Mouse (Mus musculus): ENCODE data around the gene Rnf168. TPM values are rescaled to one million over a fixed set of nuclear protein-coding genes. Genes with fewer than 3 reads are reported as not detected.

Rnf168 gene
- polyA plus RNA-seq, 1 experiment, result not detected

- H3K4me3 ChIP-seq (ENCODE audit: insufficient read depth, low read depth, low read length), result peak overlapping the region; percentile 72
- H3K27ac ChIP-seq (ENCODE audit: insufficient read depth, low read depth, low read length), result peak overlapping the region; percentile 33; the same call in 1 of the 2 replicates
- 1% methylated on average over 54 of the region's 54 CpGs for whole genome bisulfite sequencing
- no peak for TF ChIP-seq CTCF (IDR thresholded peaks at IDR 0.05; ENCODE audit: insufficient read depth, low read depth, low read length)
- TF ChIP-seq POLR2A (IDR thresholded peaks at IDR 0.05; ENCODE audit: insufficient read depth, low read depth, low read length), result no peak
- H3K4me1 ChIP-seq (ENCODE audit: control insufficient read depth, insufficient read depth, low read length), result peaks cover 7% of the 10 kb centered on the region; the same call in 1 of the 2 replicates
Observed at GRCm38 (mm10) chr16:32332556-32333511, 55.6 kb downstream of the Rnf168 start.

DNA sequence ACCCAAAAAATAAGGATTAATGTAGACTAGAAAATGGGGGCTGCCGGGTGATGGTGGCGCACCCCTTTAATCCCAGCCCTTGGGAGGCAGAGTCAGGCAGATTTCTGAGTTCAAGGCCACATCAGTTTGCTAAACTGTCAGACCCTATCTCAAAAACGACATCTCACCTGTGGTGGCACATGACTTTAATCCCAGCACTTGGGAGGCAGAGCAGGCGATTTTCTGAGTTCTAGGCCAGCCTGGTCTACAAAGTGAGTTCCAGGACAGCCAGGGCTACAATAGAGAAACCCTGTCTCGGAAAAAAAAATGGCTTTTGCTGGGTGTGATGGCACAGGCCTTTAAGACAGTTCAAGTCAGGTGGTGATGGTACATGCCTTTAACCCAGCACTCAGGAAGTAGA lies 57.9 kb downstream of the Rnf168 start:
- WGBS, result 93% methylated on average over 5 of the region's 5 CpGs
- Histone ChIP-seq H3K27ac (ENCODE audit: insufficient read depth, low read depth, low read length) (no peak overlapping the region), H3K4me3 (ENCODE audit: insufficient read depth, low read depth, low read length) (no peak overlapping the region), H3K4me1 (ENCODE audit: control insufficient read depth, insufficient read depth, low read length) (peaks cover 7% of the 10 kb centered on the region; the same call in 1 of the 2 replicates)
- TF ChIP-seq POLR2A (IDR thresholded peaks at IDR 0.05; ENCODE audit: insufficient read depth, low read depth, low read length) (no peak), CTCF (IDR thresholded peaks at IDR 0.05; ENCODE audit: insufficient read depth, low read depth, low read length) (no peak)

DNA sequence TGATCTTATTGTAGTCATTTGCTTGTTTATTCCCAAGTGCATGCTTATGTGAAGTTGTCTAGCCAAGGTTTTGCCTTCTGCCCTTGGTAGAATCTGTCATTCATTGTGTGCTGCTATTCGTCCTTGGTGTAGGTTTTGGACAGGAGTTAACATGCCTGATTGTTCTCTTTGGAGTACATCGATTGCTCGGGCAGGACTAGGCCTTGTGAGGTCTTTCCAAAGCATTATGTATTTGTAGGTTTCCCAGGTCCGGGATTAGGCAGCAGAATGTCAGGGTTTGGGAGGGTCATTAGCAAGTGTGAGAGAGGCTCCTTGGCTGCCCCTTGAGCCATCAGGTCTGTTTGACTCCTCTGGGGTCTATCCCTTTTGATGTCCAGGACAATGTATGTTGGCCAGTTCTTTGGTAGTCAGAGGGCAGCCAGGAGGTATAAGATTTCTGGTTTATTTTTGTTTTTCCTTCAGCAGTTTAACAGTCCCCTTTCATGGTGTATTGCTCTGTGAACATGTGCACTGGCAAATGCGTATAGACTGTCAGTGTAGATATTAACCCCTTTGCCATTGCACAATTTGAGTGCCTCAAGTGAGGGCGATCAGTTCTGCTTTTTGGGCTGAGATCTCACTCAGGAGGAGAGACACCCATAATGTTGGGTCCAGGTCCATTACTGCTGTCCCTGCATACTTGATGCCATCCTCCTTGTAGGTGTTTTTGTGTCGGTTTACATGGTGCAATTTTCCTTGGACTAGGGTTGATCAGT lies 58.9 kb downstream of the Rnf168 start:
- H3K4me1 ChIP-seq (ENCODE audit: control insufficient read depth, insufficient read depth, low read length), result peaks cover 5% of the 10 kb centered on the region; the same call in 1 of the 2 replicates
- H3K4me3 ChIP-seq (ENCODE audit: insufficient read depth, low read depth, low read length), result no peak overlapping the region
- H3K27ac ChIP-seq (ENCODE audit: insufficient read depth, low read depth, low read length), result no peak overlapping the region
- TF ChIP-seq POLR2A (IDR thresholded peaks at IDR 0.05; ENCODE audit: insufficient read depth, low read depth, low read length), result no peak
- no peak for TF ChIP-seq CTCF (IDR thresholded peaks at IDR 0.05; ENCODE audit: insufficient read depth, low read depth, low read length)
- 58% methylated on average over 7 of the region's 7 CpGs for WGBS

GRCm38 (mm10) chr16:32337001-32337400 lies 59.7 kb downstream of the Rnf168 start:
- no peak overlapping the region for H3K27ac ChIP-seq (ENCODE audit: insufficient read depth, low read depth, low read length)
- no peak for TF ChIP-seq CTCF (IDR thresholded peaks at IDR 0.05; ENCODE audit: insufficient read depth, low read depth, low read length)
- TF ChIP-seq POLR2A (IDR thresholded peaks at IDR 0.05; ENCODE audit: insufficient read depth, low read depth, low read length), result no peak

GRCm38 (mm10) chr16:32340451-32340850 lies 63.2 kb downstream of the Rnf168 start:
- no peaks in the 10 kb centered on the region for H3K4me1 ChIP-seq (ENCODE audit: control insufficient read depth, insufficient read depth, low read length)
- H3K27ac ChIP-seq (ENCODE audit: insufficient read depth, low read depth, low read length), result no peak overlapping the region
- no peak overlapping the region for H3K4me3 ChIP-seq (ENCODE audit: insufficient read depth, low read depth, low read length)
- 88% methylated on average over 1 of the region's 1 CpGs for whole genome bisulfite sequencing
- no peak for TF ChIP-seq CTCF (IDR thresholded peaks at IDR 0.05; ENCODE audit: insufficient read depth, low read depth, low read length)
- TF ChIP-seq POLR2A (IDR thresholded peaks at IDR 0.05; ENCODE audit: insufficient read depth, low read depth, low read length), result no peak

More at GRCm38 (mm10) chr16:32337001-32337400, 59.7 kb downstream of the Rnf168 start:
- H3K4me3 ChIP-seq (ENCODE audit: insufficient read depth, low read depth, low read length), result no peak overlapping the region
- peaks cover 5% of the 10 kb centered on the region; the same call in 1 of the 2 replicates for H3K4me1 ChIP-seq (ENCODE audit: control insufficient read depth, insufficient read depth, low read length)

GRCm38 (mm10) chr16:32345521-32345920 lies 68.3 kb downstream of the Rnf168 start:
- Histone ChIP-seq H3K27ac (ENCODE audit: insufficient read depth, low read depth, low read length) (no peak overlapping the region), H3K4me3 (ENCODE audit: insufficient read depth, low read depth, low read length) (no peak overlapping the region), H3K4me1 (ENCODE audit: control insufficient read depth, insufficient read depth, low read length) (0 out of 2 replicates have a peak, but pooled peaks cover under 1% of the 10 kb centered on the region)
- TF ChIP-seq POLR2A (IDR thresholded peaks at IDR 0.05; ENCODE audit: insufficient read depth, low read depth, low read length), result no peak
- no peak for TF ChIP-seq CTCF (IDR thresholded peaks at IDR 0.05; ENCODE audit: insufficient read depth, low read depth, low read length)

- Histone ChIP-seq H3K4me3 (ENCODE audit: insufficient read depth, low read depth, low read length) (no peak overlapping the region), H3K4me1 (ENCODE audit: control insufficient read depth, insufficient read depth, low read length) (peaks cover 4% of the 10 kb centered on the region; the same call in 1 of the 2 replicates), H3K27ac (ENCODE audit: insufficient read depth, low read depth, low read length) (no peak overlapping the region)
- WGBS, result 85% methylated on average over 3 of the region's 3 CpGs
- TF ChIP-seq CTCF (IDR thresholded peaks at IDR 0.05; ENCODE audit: insufficient read depth, low read depth, low read length) (no peak), POLR2A (IDR thresholded peaks at IDR 0.05; ENCODE audit: insufficient read depth, low read depth, low read length) (no peak)
Observed at GRCm38 (mm10) chr16:32350776-32351175, 73.5 kb downstream of the Rnf168 start.

Other genes with a start within 250 kb of the Rnf168 start
- gene Pak2, start 198.1 kb upstream of the Rnf168 start, polyA plus RNA-seq (2012; ENCODE audit: insufficient read depth, insufficient read length, low replicate concordance, missing spikeins), result 52.8 TPM in 1 of 2 replicates, not detected in the other
- not detected in 2 replicates for gene Pigx, start 177.7 kb upstream of the Rnf168 start, polyA plus RNA-seq (2012; ENCODE audit: insufficient read depth, insufficient read length, low replicate concordance, missing spikeins)
- gene Cep19, start 177.7 kb upstream of the Rnf168 start, polyA plus RNA-seq (2012; ENCODE audit: insufficient read depth, insufficient read length, low replicate concordance, missing spikeins), result 179 TPM in 1 of 2 replicates, not detected in the other
- gene Nrros, start 111.9 kb upstream of the Rnf168 start, polyA plus RNA-seq (2012; ENCODE audit: insufficient read depth, insufficient read length, low replicate concordance, missing spikeins), result not detected in 2 replicates
- not detected in 2 replicates for gene Bex6, start 97.6 kb upstream of the Rnf168 start, polyA plus RNA-seq (2012; ENCODE audit: insufficient read depth, insufficient read length, low replicate concordance, missing spikeins)
- not detected in 2 replicates for gene Fbxo45, start 30.3 kb upstream of the Rnf168 start, polyA plus RNA-seq (2012; ENCODE audit: insufficient read depth, insufficient read length, low replicate concordance, missing spikeins)
- not detected in 2 replicates for gene Wdr53, start 30.2 kb upstream of the Rnf168 start, polyA plus RNA-seq (2012; ENCODE audit: insufficient read depth, insufficient read length, low replicate concordance, missing spikeins)
- not detected in 2 replicates for gene Smco1, start 6.0 kb upstream of the Rnf168 start, polyA plus RNA-seq (2012; ENCODE audit: insufficient read depth, insufficient read length, low replicate concordance, missing spikeins)
- gene Ubxn7, start 54.8 kb downstream of the Rnf168 start, polyA plus RNA-seq (2012; ENCODE audit: insufficient read depth, insufficient read length, low replicate concordance, missing spikeins), result 56.5 TPM in 1 of 2 replicates, not detected in the other
- not detected in 2 replicates for gene Tm4sf19, start 123.0 kb downstream of the Rnf168 start, polyA plus RNA-seq (2012; ENCODE audit: insufficient read depth, insufficient read length, low replicate concordance, missing spikeins)
- gene Tctex1d2, start 142.2 kb downstream of the Rnf168 start, polyA plus RNA-seq (2012; ENCODE audit: insufficient read depth, insufficient read length, low replicate concordance, missing spikeins), result not detected in 2 replicates
- gene Pcyt1a, start 153.5 kb downstream of the Rnf168 start, polyA plus RNA-seq (2012; ENCODE audit: insufficient read depth, insufficient read length, low replicate concordance, missing spikeins), result not detected in 2 replicates
- not detected in 2 replicates for gene Slc51a, start 210.4 kb downstream of the Rnf168 start, polyA plus RNA-seq (2012; ENCODE audit: insufficient read depth, insufficient read length, low replicate concordance, missing spikeins)
- not detected in 2 replicates for gene Zdhhc19, start 218.8 kb downstream of the Rnf168 start, polyA plus RNA-seq (2012; ENCODE audit: insufficient read depth, insufficient read length, low replicate concordance, missing spikeins)